Mouse (Mus musculus) heart, adult 2 months (tissue): ENCODE data around the gene Cacna1c. TPM values are rescaled to one million over a fixed set of nuclear protein-coding genes. Genes with fewer than 3 reads are reported as not detected.

Experiments
- DNase-seq, 2 experiments: peaks; one replicate each; pipeline ENCODE4 v3.0.0; 2021
- H3K27ac ChIP-seq: fragments of 200-600 bp; 2 replicates; pipeline ENCODE4 v1.8.1; 2022
- H3K27me3 ChIP-seq: fragments of 200-500 bp; 2 replicates; pipeline ENCODE4 v1.6.1; 2012; ENCODE audit warnings: mild to moderate bottlenecking, low read length, inconsistent platforms, mixed read lengths; ENCODE audit not compliant: control insufficient read depth, insufficient read depth
- H3K36me3 ChIP-seq: fragments of 200-500 bp; 2 replicates; pipeline ENCODE4 v1.6.1; 2012; ENCODE audit warnings: low read length, inconsistent platforms; ENCODE audit not compliant: control insufficient read depth, insufficient read depth
- H3K4me1 ChIP-seq: fragments of 200-500 bp; 2 replicates; pipeline ENCODE4 v1.6.1; 2011; ENCODE audit warnings: low read length; ENCODE audit not compliant: control insufficient read depth, insufficient read depth
- H3K4me3 ChIP-seq: fragments of 200-600 bp; 2 replicates; pipeline ENCODE4 v1.8.1; 2022
- H3K79me2 ChIP-seq: fragments of 200-500 bp; replicated peaks from 2 replicates; pipeline ENCODE4 v1.6.1; 2012; ENCODE audit warnings: mild to moderate bottlenecking, inconsistent platforms, low read length, moderate library complexity, mixed read lengths; ENCODE audit not compliant: control insufficient read depth, insufficient read depth
- H3K9ac ChIP-seq: fragments of 200-500 bp; 2 replicates; pipeline ENCODE4 v1.6.1; 2012; ENCODE audit warnings: low read depth, mild to moderate bottlenecking, control low read depth, inconsistent platforms, low read length, mixed read lengths
- CTCF ChIP-seq: fragments of 200-600 bp; IDR thresholded peaks from 2 replicates; pipeline ENCODE4 v1.8.1; 2022; ENCODE audit warnings: antibody characterized with exemption, mild to moderate bottlenecking, moderate library complexity
- EP300 ChIP-seq: fragments of 200-500 bp; IDR thresholded peaks from 2 replicates; pipeline ENCODE4 v1.6.1; 2011; ENCODE audit warnings: low read depth, low read length, control low read depth; ENCODE audit not compliant: insufficient read depth
- POLR2A ChIP-seq: fragments of 200-500 bp; IDR thresholded peaks from 2 replicates; pipeline ENCODE4 v1.6.1; 2011; ENCODE audit warnings: mild to moderate bottlenecking, low read depth, low read length, control low read depth; ENCODE audit not compliant: insufficient read depth
- WGBS: fragments of 180-500 bp; shearing (Covaris S2); methylation state at CpG from one replicate; pipeline ENCODE4 v1.1.7; 2018; 5-methylcytosine and 5-hydroxymethylcytosine counted together
- intact Hi-C: fragments of 180-260 bp; cut with DNase I; formaldehyde crosslinking; loops from one replicate; pipeline ENCODE4 v1.15.1; 2025
- polyA plus RNA-seq: library from polyadenylated mRNA; depleted of rRNA; stranded (reverse); fragments of >200 nt; gene quantifications from 2 replicates; pipeline ENCODE4 v1.2.3, GENCODE M21; 2012
- total RNA-seq, 2 experiments: library from RNA; stranded (reverse); gene quantifications; 2 replicates each; pipeline ENCODE4 v1.2.3; 2021

Gene Cacna1c
- total and polyA plus RNA-seq, 3 experiments = 56.8 to 228 (median 194) TPM

DNA sequence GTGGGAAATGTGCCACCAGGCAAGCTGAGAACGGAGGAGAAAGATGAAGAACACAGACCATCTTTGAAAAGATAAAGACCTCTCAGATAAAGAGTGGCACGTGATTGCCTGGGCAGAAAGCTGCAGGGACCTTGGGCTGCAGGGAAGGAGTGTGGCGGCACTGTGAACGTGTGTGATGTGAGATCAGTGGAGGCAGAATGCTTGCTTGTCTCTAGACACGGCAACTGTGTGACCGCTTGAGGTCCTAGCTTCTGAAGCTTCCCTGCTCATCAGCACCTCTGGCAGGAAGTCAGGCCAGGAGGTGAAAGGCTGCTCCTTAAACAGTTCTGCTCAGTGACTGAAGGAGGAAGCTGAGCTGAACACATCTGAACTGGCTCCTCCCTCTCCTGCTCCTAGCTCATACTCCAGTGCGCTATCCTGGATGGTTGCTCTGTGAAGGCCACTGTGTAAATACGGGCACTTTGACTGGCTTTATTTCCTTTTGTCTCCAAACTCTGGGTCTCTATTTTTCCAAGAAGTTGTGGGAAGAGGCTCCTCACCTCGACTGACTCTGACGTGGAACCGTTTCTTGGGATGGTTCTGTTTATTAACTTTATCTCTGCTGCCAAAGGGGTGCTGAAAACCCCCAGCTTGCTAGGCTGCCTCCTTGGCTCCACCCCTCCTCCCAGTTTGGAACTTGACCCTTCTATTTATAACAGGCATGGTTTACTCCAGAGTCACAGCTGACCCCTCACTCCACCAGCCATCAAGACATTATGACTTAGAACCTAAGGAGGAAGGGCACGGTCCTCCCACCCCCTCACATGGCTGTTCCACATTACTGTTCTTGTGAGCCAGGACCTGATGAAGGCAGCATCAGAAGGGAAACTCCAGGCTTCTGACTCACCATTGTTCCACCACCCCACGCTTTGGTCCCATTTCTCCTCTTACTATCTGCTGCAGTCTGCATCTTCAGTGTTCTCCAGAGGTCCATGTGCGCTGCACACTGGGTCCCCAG, 357.0 kb downstream of the Cacna1c start:
- Histone ChIP-seq H3K27ac (peak overlapping the region; percentile 26), H3K4me1 (peaks cover 12% of the 10 kb centered on the region), H3K27me3 (no peaks in the 10 kb centered on the region), H3K9ac (no peak overlapping the region), H3K36me3 (no peaks in the 10 kb centered on the region; the same call in 1 of the 2 replicates), H3K4me3 (no peak overlapping the region), H3K79me2 (no peaks in the 10 kb centered on the region)
- no peak for DNase-seq
- 27% methylated on average over 14 of the region's 14 CpGs for WGBS
- intact Hi-C loops = no loop called here
- TF ChIP-seq EP300 (no peak), POLR2A (no peak), CTCF (no peak)

DNA sequence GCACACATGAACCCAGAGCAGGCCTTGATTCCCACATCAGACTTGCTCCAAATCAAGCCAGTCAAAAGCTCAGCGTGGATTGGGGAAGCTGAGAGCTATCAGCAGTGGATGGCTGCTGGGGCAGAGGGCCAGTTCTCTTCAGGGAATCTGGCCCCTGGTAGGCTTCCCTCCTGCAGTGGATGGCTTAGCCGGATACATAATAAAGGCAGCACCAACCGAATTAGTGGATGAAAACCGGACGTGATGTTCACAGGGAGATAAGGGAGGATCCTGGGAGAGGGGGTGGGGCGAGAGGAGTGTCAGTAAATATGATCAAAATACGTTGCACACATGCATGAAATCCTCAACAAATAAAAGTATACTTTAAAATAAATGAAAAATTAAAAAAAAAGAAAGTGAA, 359.5 kb downstream of the Cacna1c start:
- intact Hi-C loops = no loop called here
- H3K27ac ChIP-seq = no peak overlapping the region
- H3K9ac ChIP-seq = no peak overlapping the region
- DNase-seq = no peak
- H3K4me3 ChIP-seq = no peak overlapping the region
- H3K36me3 ChIP-seq = no peaks in the 10 kb centered on the region; the same call in 1 of the 2 replicates
- peaks cover 12% of the 10 kb centered on the region for H3K4me1 ChIP-seq
- no peaks in the 10 kb centered on the region for H3K79me2 ChIP-seq
- no peak for TF ChIP-seq CTCF
- no peak for TF ChIP-seq EP300
- TF ChIP-seq POLR2A = no peak
- no peaks in the 10 kb centered on the region for H3K27me3 ChIP-seq
- WGBS = 25% methylated on average over 7 of the region's 7 CpGs

- DNase-seq = no peak
- H3K27ac ChIP-seq = no peak overlapping the region
- no peaks in the 10 kb centered on the region for H3K27me3 ChIP-seq
- TF ChIP-seq CTCF = no peak
- TF ChIP-seq EP300 = no peak
- TF ChIP-seq POLR2A = no peak
- intact Hi-C loops = no loop called here
- no peak overlapping the region for H3K9ac ChIP-seq
- no peak overlapping the region for H3K4me3 ChIP-seq
- 64% methylated on average over 8 of the region's 8 CpGs for WGBS
- H3K4me1 ChIP-seq = peaks cover 5% of the 10 kb centered on the region; the same call in 1 of the 2 replicates
- H3K36me3 ChIP-seq = no peaks in the 10 kb centered on the region
- no peaks in the 10 kb centered on the region for H3K79me2 ChIP-seq
Observed at GRCm38 (mm10) chr6:118834046-118834445, 362.2 kb downstream of the Cacna1c start.

GRCm38 (mm10) chr6:118833049-118833448, 363.2 kb downstream of the Cacna1c start:
- Histone ChIP-seq H3K27ac (no peak overlapping the region), H3K36me3 (no peaks in the 10 kb centered on the region), H3K4me3 (no peak overlapping the region), H3K27me3 (no peaks in the 10 kb centered on the region), H3K9ac (no peak overlapping the region), H3K4me1 (no peaks in the 10 kb centered on the region; the same call in 1 of the 2 replicates), H3K79me2 (no peaks in the 10 kb centered on the region; the same call in 1 of the 2 replicates)
- TF ChIP-seq EP300 (no peak), POLR2A (no peak), CTCF (no peak)
- 60% methylated on average over 7 of the region's 7 CpGs for WGBS
- no peak for DNase-seq
- intact Hi-C loops = no loop called here

DNA sequence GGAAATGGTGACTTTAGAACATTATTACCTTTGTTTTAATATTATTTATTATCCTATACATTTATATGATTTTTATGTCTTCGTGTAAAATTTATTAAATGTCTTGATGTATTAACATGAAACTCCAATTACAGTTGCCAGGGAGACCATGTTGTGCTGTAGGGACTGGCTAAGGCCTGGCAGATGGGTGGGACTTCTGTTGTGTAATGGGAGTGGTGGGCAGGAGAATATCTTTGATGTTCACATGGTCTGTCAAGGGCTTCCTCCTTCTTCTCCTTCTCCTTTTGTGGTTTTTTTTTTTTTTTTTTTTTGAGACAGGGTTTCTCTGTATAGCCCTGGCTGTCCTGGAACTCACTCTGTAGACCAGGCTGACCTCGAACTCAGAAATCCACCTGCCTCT, 363.6 kb downstream of the Cacna1c start:
- no peak overlapping the region for H3K27ac ChIP-seq
- no peak overlapping the region for H3K4me3 ChIP-seq
- intact Hi-C loops = no loop called here
- no peak for TF ChIP-seq EP300
- TF ChIP-seq CTCF = no peak
- no peak for TF ChIP-seq POLR2A
- DNase-seq = no peak
- no peaks in the 10 kb centered on the region; the same call in 1 of the 2 replicates for H3K4me1 ChIP-seq
- no peaks in the 10 kb centered on the region for H3K27me3 ChIP-seq
- H3K9ac ChIP-seq = no peak overlapping the region
- WGBS = 74% methylated on average over 2 of the region's 2 CpGs
- no peaks in the 10 kb centered on the region; the same call in 1 of the 2 replicates for H3K79me2 ChIP-seq
- no peaks in the 10 kb centered on the region for H3K36me3 ChIP-seq

DNA sequence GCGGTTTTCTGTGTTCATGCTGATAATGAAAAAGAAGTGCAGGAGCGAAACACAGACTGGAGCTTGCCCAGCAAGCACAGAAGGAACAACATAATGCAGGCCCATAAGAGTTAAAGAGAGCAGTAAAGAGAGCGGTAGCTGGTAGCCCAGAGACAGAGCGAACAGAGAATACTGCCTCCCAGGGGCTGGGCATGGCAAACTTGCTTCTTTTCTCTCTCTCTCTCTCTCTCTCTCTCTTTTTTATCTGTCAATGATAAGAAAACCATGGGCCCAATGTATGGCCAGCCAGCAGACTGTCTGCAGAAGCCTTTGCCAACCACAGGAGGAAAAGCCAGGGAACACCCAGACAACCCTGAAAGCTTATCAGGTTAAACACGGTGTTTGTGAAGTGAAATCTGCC, 365.4 kb downstream of the Cacna1c start:
- WGBS = 63% methylated on average over 5 of the region's 5 CpGs
- no peak overlapping the region for H3K9ac ChIP-seq
- no peak for DNase-seq
- no peaks in the 10 kb centered on the region for H3K27me3 ChIP-seq
- no peak overlapping the region for H3K4me3 ChIP-seq
- intact Hi-C loops = no loop called here
- no peak overlapping the region for H3K27ac ChIP-seq
- H3K4me1 ChIP-seq = peaks cover 4% of the 10 kb centered on the region
- H3K36me3 ChIP-seq = peaks cover 2% of the 10 kb centered on the region; the same call in 1 of the 2 replicates
- no peaks in the 10 kb centered on the region; the same call in 1 of the 2 replicates for H3K79me2 ChIP-seq
- no peak for TF ChIP-seq EP300
- no peak for TF ChIP-seq POLR2A
